ENCODE assay signal across 25 mouse cellular contexts in the genomic region with DNA sequence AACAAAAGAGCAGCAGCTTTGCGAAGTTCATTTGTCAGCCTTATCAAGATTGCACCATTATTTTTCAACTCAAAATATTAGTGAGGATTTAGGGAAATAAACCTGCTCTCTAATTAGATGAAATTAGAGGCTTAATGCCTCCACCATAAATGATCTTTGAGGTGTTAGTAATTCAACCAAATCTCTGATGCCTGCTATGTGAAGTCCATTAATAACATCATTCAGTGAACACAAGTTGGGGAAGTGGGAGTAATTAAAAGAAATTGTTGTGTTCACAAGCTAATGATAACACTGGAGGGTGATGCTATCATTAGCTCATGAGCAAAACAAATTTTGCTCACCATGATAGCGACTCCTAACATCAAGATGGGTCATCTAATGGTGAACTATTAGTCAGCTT.
"Had no signal": no experiment of that assay in that cellular context is flagged by ENCODE, and none has a peak within 500 bp of the region (broad histone marks: within the 10 kb centered on the region; RNA-seq: fewer than 3 reads in every experiment).

No protein-coding gene starts in this region.

- H3K4me2 ChIP-seq: heart, embryonic 11.5 days; heart, embryonic 13.5 days; heart, embryonic 15.5 days; kidney, embryonic 15.5 days; limb, embryonic 13.5 days; limb, embryonic 15.5 days; liver, embryonic 12.5 days had no signal

- H3K4me1 ChIP-seq: heart, embryonic 13.5 days; heart, embryonic 15.5 days; kidney, embryonic 15.5 days; limb, embryonic 13.5 days; limb, embryonic 15.5 days; liver, embryonic 12.5 days had no signal

- H3K36me3 ChIP-seq: heart, embryonic 13.5 days; heart, embryonic 15.5 days; kidney, embryonic 15.5 days; limb, embryonic 13.5 days; limb, embryonic 15.5 days; liver, embryonic 12.5 days had no signal

- H3K9ac ChIP-seq: forebrain, postnatal 0 days; heart, embryonic 13.5 days; heart, embryonic 15.5 days; kidney, embryonic 15.5 days; limb, embryonic 13.5 days; limb, embryonic 15.5 days; liver, embryonic 12.5 days had no signal

- ATAC-seq: forebrain, postnatal 0 days; hindbrain, postnatal 0 days; intestine, embryonic 16.5 days; liver, embryonic 12.5 days had no signal

- H3K27ac ChIP-seq: heart, adult 2 months; heart, embryonic 13.5 days; heart, embryonic 15.5 days; hindbrain, postnatal 0 days; kidney, embryonic 15.5 days; kidney, postnatal 0 days; limb, embryonic 13.5 days; limb, embryonic 15.5 days; liver, embryonic 12.5 days had no signal

- DNase-seq: forebrain, postnatal 0 days; gastrocnemius, postnatal 14 days; gastrocnemius, postnatal 36 days; heart, adult 11 months; heart, adult 2 months; heart, postnatal 14 days; heart, postnatal 36 days; kidney, adult 11 months; kidney, adult 2 months; kidney, adult 9 months; kidney, postnatal 14 days; kidney, postnatal 36 days; layer of hippocampus, adult 9-11 months; layer of hippocampus, postnatal 36 days; left cerebral cortex, postnatal 4 days had no signal

- H3K9me3 ChIP-seq: heart, embryonic 13.5 days; heart, embryonic 15.5 days; kidney, embryonic 15.5 days; limb, embryonic 13.5 days; limb, embryonic 15.5 days; liver, embryonic 12.5 days had no signal

- H3K27me3 ChIP-seq: heart, embryonic 13.5 days; heart, embryonic 15.5 days; kidney, embryonic 15.5 days; limb, embryonic 13.5 days; limb, embryonic 15.5 days; liver, embryonic 12.5 days had no signal

- H3K4me3 ChIP-seq: heart, adult 2 months; heart, embryonic 13.5 days; heart, embryonic 15.5 days; kidney, embryonic 15.5 days; limb, embryonic 13.5 days; limb, embryonic 15.5 days; liver, embryonic 12.5 days had no signal
